Mouse (Mus musculus) midbrain, postnatal 0 days (tissue): ENCODE data around the gene Cd69. TPM values are rescaled to one million over a fixed set of nuclear protein-coding genes. Genes with fewer than 3 reads are reported as not detected.
A peak's percentile ranks its signal among the peaks of the same experiment; 100 is the strongest.

ENCODE experiments used
- ATAC-seq: fragments of 200-750 bp; cut with Nextera tagmentation; 2 replicates; pipeline ENCODE4 v1.8.0; 2017; ENCODE audit warnings: moderate number of reproducible peaks, mild to moderate bottlenecking, moderate TSS enrichment, moderate library complexity; ENCODE audit not compliant: low FRiP score
- DNase-seq: peaks from one replicate; pipeline ENCODE4 v3.0.0-alpha.2; 2015; ENCODE audit warnings: low spot score
- H3K27ac ChIP-seq: fragments of 300-500 bp; sonication (generic); 2 replicates; pipeline ENCODE4 v1.5.1; 2014; ENCODE audit warnings: low read depth, mild to moderate bottlenecking, low read length, mixed read lengths
- H3K27me3 ChIP-seq: fragments of 300-500 bp; sonication (generic); 2 replicates; pipeline ENCODE4 v1.6.1; 2014; ENCODE audit warnings: low read length, control low read depth, mixed read lengths; ENCODE audit not compliant: insufficient read depth
- H3K36me3 ChIP-seq: fragments of 300-500 bp; sonication (generic); 2 replicates; pipeline ENCODE4 v1.6.1; 2014; ENCODE audit warnings: low read length, control low read depth, mixed read lengths; ENCODE audit not compliant: insufficient read depth
- H3K4me1 ChIP-seq: fragments of 300-500 bp; sonication (generic); 2 replicates; pipeline ENCODE4 v1.6.1; 2014; ENCODE audit warnings: mild to moderate bottlenecking, control low read depth, antibody characterized with exemption, low read length, mixed read lengths; ENCODE audit not compliant: insufficient read depth
- H3K4me2 ChIP-seq: fragments of 300-500 bp; sonication (generic); 2 replicates; pipeline ENCODE4 v1.6.1; 2014; ENCODE audit warnings: low read depth, mild to moderate bottlenecking, low read length, mixed read lengths; ENCODE audit not compliant: poor library complexity, severe bottlenecking
- H3K4me3 ChIP-seq: fragments of 300-500 bp; sonication (generic); 2 replicates; pipeline ENCODE4 v1.5.1; 2014; ENCODE audit warnings: low read depth, mild to moderate bottlenecking, low read length, moderate library complexity
- H3K9ac ChIP-seq: fragments of 300-500 bp; sonication (generic); replicated peaks from 2 replicates; pipeline ENCODE4 v1.6.1; 2014; ENCODE audit warnings: mild to moderate bottlenecking, low read length, moderate library complexity, mixed read lengths; ENCODE audit not compliant: poor library complexity, severe bottlenecking
- H3K9me3 ChIP-seq: fragments of 300-500 bp; sonication (generic); 2 replicates; pipeline ENCODE4 v1.6.1; 2016; ENCODE audit warnings: low read length, control low read depth
- CTCF ChIP-seq: IDR thresholded peaks from 2 replicates; pipeline ENCODE4 v1.5.1; 2016; ENCODE audit warnings: antibody characterized with exemption, mild to moderate bottlenecking
- WGBS: fragments of 180-500 bp; shearing (Covaris S2); extraction: QIAGEN DNeasy Blood & Tissue Kit; methylation state at CpG from one replicate; pipeline ENCODE4 v1.1.7; 2014; 5-methylcytosine and 5-hydroxymethylcytosine counted together
- polyA plus RNA-seq: library from polyadenylated mRNA; unstranded; fragments of >200 nt; fragmentation: Nextera tagmentation; extraction: Ambion mirVana; gene quantifications from 2 replicates; pipeline ENCODE4 v1.2.1, GENCODE M21; 2015
- total RNA-seq: library from RNA; depleted of rRNA; stranded (reverse); fragments of >200 nt; gene quantifications from 2 replicates; pipeline ENCODE4 v1.2.3, GENCODE M21; 2014

Gene Cd69
- total and polyA plus RNA-seq, 2 experiments from 2014 or later, result not detected

- peak overlapping the region; percentile 47 for H3K9ac ChIP-seq
- DNase-seq, result peak; percentile 85
- no peaks in the 10 kb centered on the region for H3K4me1 ChIP-seq
These were observed 37.6 kb downstream of the Cd69 start for GRCm38 (mm10) chr6:129237350-129238274.

GRCm38 (mm10) chr6:129236652-129237342, 38.4 kb downstream of the Cd69 start:
- Histone ChIP-seq H3K27ac (no peak overlapping the region), H3K36me3 (no peaks in the 10 kb centered on the region), H3K4me3 (no peak overlapping the region), H3K4me2 (no peak overlapping the region), H3K27me3 (no peaks in the 10 kb centered on the region), H3K4me1 (no peaks in the 10 kb centered on the region), H3K9me3 (no peaks in the 10 kb centered on the region), H3K9ac (no peak overlapping the region)
- 86% methylated on average over 2 of the region's 2 CpGs for WGBS
- TF ChIP-seq CTCF, result no peak
- DNase-seq, result no peak
- ATAC-seq, result no peak

More at GRCm38 (mm10) chr6:129237350-129238274, 37.6 kb downstream of the Cd69 start:
- TF ChIP-seq CTCF, result peak; percentile 86
- Histone ChIP-seq H3K27me3 (no peaks in the 10 kb centered on the region), H3K9me3 (no peaks in the 10 kb centered on the region), H3K27ac (0 out of 2 replicates have a peak overlapping the region, but pooled peaks have one; percentile 19), H3K4me3 (peak overlapping the region; percentile 45), H3K36me3 (no peaks in the 10 kb centered on the region), H3K4me2 (peak overlapping the region; percentile 68)
- 18% methylated on average over 16 of the region's 16 CpGs for WGBS
- peak; percentile 95 for ATAC-seq

- Histone ChIP-seq H3K4me1 (no peaks in the 10 kb centered on the region), H3K36me3 (no peaks in the 10 kb centered on the region), H3K9me3 (no peaks in the 10 kb centered on the region), H3K9ac (no peak overlapping the region), H3K4me2 (no peak overlapping the region), H3K27ac (no peak overlapping the region), H3K4me3 (no peak overlapping the region), H3K27me3 (no peaks in the 10 kb centered on the region)
- TF ChIP-seq CTCF, result no peak
- WGBS, result 82% methylated on average over 5 of the region's 5 CpGs
- DNase-seq (no peak), ATAC-seq (no peak)
These were observed 39.3 kb downstream of the Cd69 start for GRCm38 (mm10) chr6:129235855-129236461.

- H3K4me3 ChIP-seq, result no peak overlapping the region
- no peak for DNase-seq
- no peaks in the 10 kb centered on the region for H3K27me3 ChIP-seq
- no peaks in the 10 kb centered on the region for H3K9me3 ChIP-seq
- TF ChIP-seq CTCF, result no peak
- no peak overlapping the region for H3K9ac ChIP-seq
- H3K4me2 ChIP-seq, result no peak overlapping the region
- 78% methylated on average over 8 of the region's 8 CpGs for WGBS
- no peaks in the 10 kb centered on the region for H3K36me3 ChIP-seq
- ATAC-seq, result no peak
- no peaks in the 10 kb centered on the region for H3K4me1 ChIP-seq
- H3K27ac ChIP-seq, result no peak overlapping the region
These were observed 40.5 kb downstream of the Cd69 start for GRCm38 (mm10) chr6:129234456-129235360.

GRCm38 (mm10) chr6:129233955-129234369, 41.3 kb downstream of the Cd69 start:
- Histone ChIP-seq H3K9ac (no peak overlapping the region), H3K4me3 (no peak overlapping the region), H3K36me3 (no peaks in the 10 kb centered on the region), H3K27me3 (no peaks in the 10 kb centered on the region), H3K4me1 (no peaks in the 10 kb centered on the region), H3K4me2 (no peak overlapping the region), H3K27ac (no peak overlapping the region), H3K9me3 (no peaks in the 10 kb centered on the region)
- ATAC-seq (no peak), DNase-seq (no peak)
- TF ChIP-seq CTCF, result no peak
- WGBS, result 91% methylated on average over 13 of the region's 18 CpGs
